Mouse (Mus musculus): ENCODE measurements around the gene Lztfl1. TPM values are rescaled to one million over a fixed set of nuclear protein-coding genes. Genes with fewer than 3 reads are reported as not detected.

Lztfl1 gene
- polyA plus RNA-seq, 1 experiment: 1.4 TPM

DNA sequence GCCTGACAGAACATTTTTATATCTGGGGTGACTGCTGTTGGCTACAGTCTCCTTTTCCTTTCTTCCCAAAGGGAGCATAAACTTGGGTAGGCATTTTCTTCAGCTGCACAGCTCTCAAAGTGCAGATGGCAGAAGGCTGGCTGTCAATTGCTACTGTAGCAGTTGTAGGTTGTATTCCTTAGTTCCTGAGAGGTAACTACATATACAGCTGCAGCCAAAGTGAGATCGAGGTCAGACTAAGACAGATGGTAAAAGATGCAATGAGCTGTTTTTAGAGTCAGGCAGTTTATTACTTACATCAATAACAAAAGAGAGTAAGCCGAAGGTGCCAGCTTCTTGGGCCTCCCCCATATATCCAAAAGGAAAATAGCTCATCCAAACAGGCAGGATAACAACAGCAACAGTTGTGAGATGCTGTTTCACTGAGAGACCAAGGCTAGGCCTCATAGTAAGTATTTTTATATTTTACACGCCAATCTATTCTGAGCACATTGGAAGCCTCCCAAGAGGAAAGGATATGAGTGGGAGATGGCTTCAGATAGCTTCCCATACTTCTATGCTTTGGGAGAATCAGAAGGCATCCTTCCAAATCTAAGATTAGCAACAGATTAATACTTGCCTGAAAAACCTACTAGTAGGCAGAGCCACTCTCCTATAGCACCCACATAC, 21.7 kb downstream of the Lztfl1 start:
- no peak for DNase-seq (ENCODE audit: low read depth in 1 of 2, low spot score in 2 of 2)
- Histone ChIP-seq H3K27ac (ENCODE audit: insufficient read depth, low read length) (no peak overlapping the region), H3K4me1 (ENCODE audit: control insufficient read depth, insufficient read depth, insufficient read length) (no peaks in the 10 kb centered on the region), H3K4me3 (ENCODE audit: extremely low read depth, insufficient read depth, insufficient read length) (no peak overlapping the region), H3K27me3 (ENCODE audit: control insufficient read depth, insufficient read depth, low read length) (no peaks in the 10 kb centered on the region), H3K36me3 (ENCODE audit: control insufficient read depth, insufficient read depth, low read length) (peaks cover 1% of the 10 kb centered on the region; the same call in 1 of the 2 replicates)
- no peak for TF ChIP-seq POLR2A (IDR thresholded peaks at IDR 0.05; ENCODE audit: low read depth, low read length)
- TF ChIP-seq CTCF (IDR thresholded peaks at IDR 0.05; ENCODE audit: extremely low read depth, insufficient read depth, insufficient read length, insufficient replicate concordance): no peak
- 89% methylated on average over 3 of the region's 3 CpGs for WGBS

DNA sequence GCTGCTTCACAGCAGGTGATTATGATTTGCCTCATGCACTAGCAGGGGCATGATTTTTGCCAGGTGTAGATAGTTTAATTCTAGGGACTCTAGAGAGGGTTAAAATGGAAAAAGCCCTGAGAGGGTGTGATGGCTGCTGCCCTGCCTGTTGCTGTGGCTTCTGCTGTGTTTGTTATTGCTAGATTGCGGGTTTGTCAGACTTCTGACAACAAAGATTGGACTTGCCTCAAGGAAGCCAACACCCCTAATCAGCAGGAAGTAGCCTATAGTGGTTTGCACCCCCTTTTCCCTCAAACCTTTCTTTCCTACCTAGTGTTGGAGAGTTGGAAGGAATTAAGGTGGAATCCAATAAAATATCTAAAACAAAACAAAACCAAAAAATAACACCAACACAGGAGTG, 29.3 kb downstream of the Lztfl1 start:
- WGBS: 89% methylated on average over 1 of the region's 1 CpGs
- H3K4me3 ChIP-seq (ENCODE audit: extremely low read depth, insufficient read depth, insufficient read length): no peak overlapping the region

GRCm38 (mm10) chr9:123686206-123686605, 31.3 kb downstream of the Lztfl1 start:
- H3K4me1 ChIP-seq (ENCODE audit: control insufficient read depth, insufficient read depth, insufficient read length): no peaks in the 10 kb centered on the region
- no peak overlapping the region for H3K27ac ChIP-seq (ENCODE audit: insufficient read depth, low read length)
- DNase-seq (ENCODE audit: low read depth in 1 of 2, low spot score in 2 of 2): no peak
- no peak overlapping the region for H3K4me3 ChIP-seq (ENCODE audit: extremely low read depth, insufficient read depth, insufficient read length)
- no peaks in the 10 kb centered on the region for H3K27me3 ChIP-seq (ENCODE audit: control insufficient read depth, insufficient read depth, low read length)
- H3K36me3 ChIP-seq (ENCODE audit: control insufficient read depth, insufficient read depth, low read length): peaks cover under 1% of the 10 kb centered on the region; the same call in 1 of the 2 replicates
- 81% methylated on average over 5 of the region's 5 CpGs for WGBS
- TF ChIP-seq CTCF (IDR thresholded peaks at IDR 0.05; ENCODE audit: extremely low read depth, insufficient read depth, insufficient read length, insufficient replicate concordance) (no peak), POLR2A (IDR thresholded peaks at IDR 0.05; ENCODE audit: low read depth, low read length) (no peak)

More for the DNA sequence above, 29.3 kb downstream of the Lztfl1 start:
- Histone ChIP-seq H3K36me3 (ENCODE audit: control insufficient read depth, insufficient read depth, low read length) (peaks cover 1% of the 10 kb centered on the region; the same call in 1 of the 2 replicates), H3K27ac (ENCODE audit: insufficient read depth, low read length) (no peak overlapping the region), H3K4me1 (ENCODE audit: control insufficient read depth, insufficient read depth, insufficient read length) (no peaks in the 10 kb centered on the region), H3K27me3 (ENCODE audit: control insufficient read depth, insufficient read depth, low read length) (no peaks in the 10 kb centered on the region)
- no peak for DNase-seq (ENCODE audit: low read depth in 1 of 2, low spot score in 2 of 2)
- no peak for TF ChIP-seq CTCF (IDR thresholded peaks at IDR 0.05; ENCODE audit: extremely low read depth, insufficient read depth, insufficient read length, insufficient replicate concordance)
- TF ChIP-seq POLR2A (IDR thresholded peaks at IDR 0.05; ENCODE audit: low read depth, low read length): no peak

- no peak for DNase-seq (ENCODE audit: low read depth in 1 of 2, low spot score in 2 of 2)
- 16% methylated on average over 3 of the region's 3 CpGs for WGBS
- Histone ChIP-seq H3K4me3 (ENCODE audit: extremely low read depth, insufficient read depth, insufficient read length) (no peak overlapping the region), H3K27me3 (ENCODE audit: control insufficient read depth, insufficient read depth, low read length) (peaks cover 2% of the 10 kb centered on the region; the same call in 1 of the 2 replicates), H3K4me1 (ENCODE audit: control insufficient read depth, insufficient read depth, insufficient read length) (peaks cover 3% of the 10 kb centered on the region; the same call in 1 of the 2 replicates), H3K27ac (ENCODE audit: insufficient read depth, low read length) (no peak overlapping the region), H3K36me3 (ENCODE audit: control insufficient read depth, insufficient read depth, low read length) (no peaks in the 10 kb centered on the region)
- TF ChIP-seq CTCF (IDR thresholded peaks at IDR 0.05; ENCODE audit: extremely low read depth, insufficient read depth, insufficient read length, insufficient replicate concordance) (no peak), POLR2A (IDR thresholded peaks at IDR 0.05; ENCODE audit: low read depth, low read length) (no peak)
These were observed 33.8 kb downstream of the Lztfl1 start for GRCm38 (mm10) chr9:123683704-123684103.

- Histone ChIP-seq H3K4me3 (ENCODE audit: extremely low read depth, insufficient read depth, insufficient read length) (no peak overlapping the region), H3K27me3 (ENCODE audit: control insufficient read depth, insufficient read depth, low read length) (peaks cover 12% of the 10 kb centered on the region), H3K4me1 (ENCODE audit: control insufficient read depth, insufficient read depth, insufficient read length) (peaks cover 8% of the 10 kb centered on the region; the same call in 1 of the 2 replicates), H3K36me3 (ENCODE audit: control insufficient read depth, insufficient read depth, low read length) (no peaks in the 10 kb centered on the region), H3K27ac (ENCODE audit: insufficient read depth, low read length) (no peak overlapping the region)
- no peak for DNase-seq (ENCODE audit: low read depth in 1 of 2, low spot score in 2 of 2)
- 56% methylated on average over 2 of the region's 2 CpGs for WGBS
- TF ChIP-seq CTCF (IDR thresholded peaks at IDR 0.05; ENCODE audit: extremely low read depth, insufficient read depth, insufficient read length, insufficient replicate concordance) (no peak), POLR2A (IDR thresholded peaks at IDR 0.05; ENCODE audit: low read depth, low read length) (no peak)
These were observed 38.3 kb downstream of the Lztfl1 start for GRCm38 (mm10) chr9:123679198-123679597.

GRCm38 (mm10) chr9:123678327-123679105, 39.0 kb downstream of the Lztfl1 start, which contains the start of the genes Ccr9 and Slc6a20a:
Ccr9 (plus strand) TSS chr9:123678439.
Slc6a20a (minus strand) TSS chr9:123678885.
- Histone ChIP-seq H3K4me1 (ENCODE audit: control insufficient read depth, insufficient read depth, insufficient read length) (peaks cover 8% of the 10 kb centered on the region; the same call in 1 of the 2 replicates), H3K27ac (ENCODE audit: insufficient read depth, low read length) (peak within 1 kb of the TSS; percentile 45; the same call in 1 of the 2 replicates), H3K36me3 (ENCODE audit: control insufficient read depth, insufficient read depth, low read length) (no peaks in the 10 kb centered on the region), H3K27me3 (ENCODE audit: control insufficient read depth, insufficient read depth, low read length) (peaks cover 12% of the 10 kb centered on the region), H3K4me3 (ENCODE audit: extremely low read depth, insufficient read depth, insufficient read length) (peak within 1 kb of the TSS; percentile 66)
- DNase-seq (ENCODE audit: low read depth in 1 of 2, low spot score in 2 of 2): no peak
- 3% methylated on average over 73 of the region's 73 CpGs for WGBS
- TF ChIP-seq CTCF (IDR thresholded peaks at IDR 0.05; ENCODE audit: extremely low read depth, insufficient read depth, insufficient read length, insufficient replicate concordance) (no peak), POLR2A (IDR thresholded peaks at IDR 0.05; ENCODE audit: low read depth, low read length) (no peak)
